Mouse (Mus musculus) frontal cortex, postnatal 14 days (tissue): ENCODE data around the gene Akap12.

Experiments used
- DNase-seq, 2 experiments: peaks; one replicate each; pipeline ENCODE4 v3.0.0; 2022; ENCODE audit warnings: low spot score in 2 of 2

Gene Akap12

GRCm38 (mm10) chr10:4404895-4405491, 138.8 kb downstream of the Akap12 start:
- DNase-seq = no peak

DNA sequence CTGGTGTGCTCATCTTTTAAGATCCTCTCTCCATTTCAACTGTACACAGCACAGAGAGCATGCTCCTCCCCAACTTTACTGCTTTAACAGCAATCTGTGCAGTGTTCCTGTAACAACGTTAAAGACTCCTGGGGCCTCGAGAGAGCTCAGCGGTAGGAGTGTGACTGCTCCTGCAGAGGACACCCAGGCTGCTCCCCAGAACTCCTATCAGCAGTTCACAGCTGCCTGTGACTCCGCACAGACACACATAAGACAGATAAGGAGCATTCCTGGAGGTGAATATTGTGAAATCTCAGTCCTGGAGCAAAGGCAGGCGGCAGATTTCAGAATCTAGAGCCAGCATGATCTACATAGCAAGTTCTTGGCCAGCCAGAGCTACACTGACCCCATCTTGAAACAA, 139.3 kb downstream of the Akap12 start:
- no peak for DNase-seq

DNA sequence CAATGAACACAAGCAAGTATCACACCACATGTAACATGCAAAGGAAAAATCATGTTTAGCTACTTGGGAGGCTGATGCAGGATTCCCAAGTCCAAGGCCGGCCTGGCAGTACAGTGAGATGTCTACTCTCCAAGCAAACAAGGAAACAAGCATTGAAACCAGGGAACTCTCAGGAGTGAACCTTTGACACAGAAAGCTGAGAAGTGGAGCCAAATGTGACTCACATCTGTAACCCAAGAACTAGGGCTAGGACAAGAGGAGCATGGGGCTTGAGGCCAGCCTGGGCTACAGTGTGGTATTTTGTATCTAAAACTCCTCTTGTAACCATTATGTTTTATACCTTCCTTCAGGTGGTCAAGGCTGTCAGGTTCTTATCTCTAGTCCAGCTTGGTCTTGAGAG, 141.0 kb downstream of the Akap12 start:
- DNase-seq = no peak
